Mouse (Mus musculus) myocyte (in vitro differentiated cells): ENCODE results near the gene Gnaq.

Experiments used
- MAX ChIP-seq: IDR thresholded peaks from one replicate; pipeline ENCODE4 v1.6.1; 2011; ENCODE audit warnings: low read depth, mild to moderate bottlenecking, control low read depth
- MYOD1 ChIP-seq, 3 experiments: IDR thresholded peaks; one replicate each; pipeline ENCODE4 v1.6.1; 2011; ENCODE audit warnings: control low read depth in 2 of 3, low read depth in 2 of 3, mild to moderate bottlenecking in 2 of 3, moderate library complexity in 1 of 3; ENCODE audit not compliant: insufficient read length in 2 of 3, control insufficient read depth in 1 of 3
- POLR2A ChIP-seq: IDR thresholded peaks from one replicate; pipeline ENCODE4 v1.6.1; 2011; ENCODE audit warnings: low read depth, mild to moderate bottlenecking, control low read depth, moderate library complexity; ENCODE audit not compliant: insufficient read length
- POLR2AphosphoS2 ChIP-seq: IDR thresholded peaks from one replicate; pipeline ENCODE4 v1.6.1; 2011; ENCODE audit warnings: low read depth, control low read depth; ENCODE audit not compliant: insufficient read length
- REST ChIP-seq: IDR thresholded peaks from one replicate; pipeline ENCODE4 v1.6.1; 2011; ENCODE audit warnings: mild to moderate bottlenecking, control low read depth, moderate library complexity; ENCODE audit not compliant: insufficient read depth, insufficient read length
- TCF12 ChIP-seq: IDR thresholded peaks from one replicate; pipeline ENCODE4 v1.6.1; 2011; ENCODE audit warnings: mild to moderate bottlenecking, control low read depth; ENCODE audit not compliant: poor library complexity, insufficient read depth, severe bottlenecking
- USF1 ChIP-seq: IDR thresholded peaks from one replicate; pipeline ENCODE4 v1.6.1; 2011; ENCODE audit warnings: low read depth, mild to moderate bottlenecking, control low read depth, moderate library complexity

GRCm38 (mm10) chr19:16149094-16149493 is 16.5 kb downstream of the Gnaq start:
- TF ChIP-seq POLR2AphosphoS2 (no peak), REST (no peak), POLR2A (no peak), MAX (no peak), MYOD1 (IDR thresholded peaks at IDR 0.05; ENCODE audit: control insufficient read depth in 1 of 3, insufficient read length in 2 of 3, low read depth in 2 of 3) (no peak), USF1 (no peak), TCF12 (no peak)
